Mouse (Mus musculus): ENCODE results near the gene Tnfsf11.

GRCm38 (mm10) chr14:78319580-78319979 lies 11.7 kb upstream of the Tnfsf11 start:
- no peak for TF ChIP-seq CEBPB (IDR thresholded peaks at IDR 0.05; ENCODE audit: insufficient read depth, poor library complexity, severe bottlenecking)
- TF ChIP-seq USF1 (IDR thresholded peaks at IDR 0.05; ENCODE audit: low read depth) = no peak
- TF ChIP-seq MYOD1 (IDR thresholded peaks at IDR 0.05; ENCODE audit: control insufficient read depth in 1 of 3, insufficient read length in 2 of 3, low read depth in 2 of 3) = no peak
- TF ChIP-seq POLR2A (IDR thresholded peaks at IDR 0.05; ENCODE audit: insufficient read length, low read depth) = no peak
- TF ChIP-seq E2F4 (IDR thresholded peaks at IDR 0.05; ENCODE audit: insufficient read depth) = no peak
- TF ChIP-seq MYOG (IDR thresholded peaks at IDR 0.05; ENCODE audit: control insufficient read depth in 1 of 3, insufficient read depth in 1 of 3, insufficient read length in 2 of 3, low read depth in 2 of 3) = no peak
- no peak for TF ChIP-seq TCF12 (IDR thresholded peaks at IDR 0.05; ENCODE audit: insufficient read depth, poor library complexity, severe bottlenecking)
- TF ChIP-seq MAX (IDR thresholded peaks at IDR 0.05; ENCODE audit: low read depth) = no peak

Measured in myocyte (in vitro differentiated cells).